Mouse (Mus musculus) cerebellum, adult 2 months (tissue): ENCODE data around the gene Wfdc3.

Experiments
- CTCF ChIP-seq: fragments of 200-500 bp; IDR thresholded peaks from 2 replicates; pipeline ENCODE4 v1.5.1; 2011; ENCODE audit warnings: low read depth, mild to moderate bottlenecking, control low read depth, low read length, moderate library complexity, borderline replicate concordance; ENCODE audit not compliant: insufficient read depth
- POLR2A ChIP-seq: fragments of 200-500 bp; IDR thresholded peaks from 2 replicates; pipeline ENCODE4 v1.6.1; 2011; ENCODE audit warnings: low read length, control low read depth, borderline replicate concordance; ENCODE audit not compliant: insufficient read depth

- TF ChIP-seq POLR2A (no peak), CTCF (no peak)
These were observed 32.2 kb upstream of the Wfdc3 start for GRCm38 (mm10) chr2:164778015-164778287.
